Mouse (Mus musculus) gastrocnemius, postnatal 10 days (tissue): ENCODE data around the gene Nat10. TPM values are rescaled to one million over a fixed set of nuclear protein-coding genes. Genes with fewer than 3 reads are reported as not detected.
A peak's percentile ranks its signal among the peaks of the same experiment; 100 is the strongest.

Experiments used
- DNase-seq: peaks from one replicate; pipeline ENCODE4 v3.0.0; 2021; ENCODE audit warnings: mixed read lengths
- total RNA-seq, 2 experiments: library from RNA; stranded (reverse); gene quantifications; 2 replicates each; pipeline ENCODE4 v1.2.3; 2021

Nat10 gene
- total RNA-seq, 2 experiments from 2014 or later = 20.0 to 20.2 TPM

DNA sequence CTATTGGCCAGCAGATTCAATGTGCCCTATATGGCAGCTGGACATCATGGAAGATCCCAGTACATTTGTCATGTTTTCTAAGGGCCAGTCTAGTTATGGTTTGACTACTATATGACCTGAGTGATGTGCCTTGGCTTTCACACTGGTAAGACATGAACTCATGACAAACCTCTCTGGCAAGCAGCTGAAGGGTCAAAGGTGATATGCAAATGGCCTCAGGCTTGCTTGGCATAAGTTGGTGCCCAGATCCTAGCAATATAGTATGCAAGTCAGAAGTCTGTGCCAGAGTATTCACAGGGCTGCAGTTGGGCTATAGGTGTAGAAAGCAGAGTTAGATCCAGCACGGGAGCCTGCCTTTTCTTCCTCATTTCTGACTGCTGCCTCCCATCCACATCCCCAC is 69.8 kb downstream of the Nat10 start:
- DNase-seq = no peak

DNA sequence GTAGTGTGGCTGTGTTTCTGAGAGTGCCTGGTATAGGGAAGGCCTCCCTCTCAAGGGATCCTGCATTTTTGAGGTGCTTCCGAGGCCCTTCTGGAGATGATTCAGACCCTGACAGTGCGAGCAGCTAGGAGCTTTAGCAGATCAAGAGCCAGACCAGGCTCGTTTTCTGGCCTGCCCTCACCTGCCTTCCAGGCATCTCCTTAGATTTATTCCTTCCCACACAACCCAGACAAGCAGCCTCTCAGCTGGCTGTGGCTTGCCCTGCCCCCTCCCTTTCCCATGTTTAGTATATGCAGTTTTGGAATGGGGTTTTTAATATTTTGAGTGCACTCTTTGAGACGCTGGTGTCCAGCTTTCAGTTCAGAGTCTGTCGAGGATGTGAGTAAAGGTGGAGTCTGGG is 70.2 kb downstream of the Nat10 start:
- no peak for DNase-seq

DNA sequence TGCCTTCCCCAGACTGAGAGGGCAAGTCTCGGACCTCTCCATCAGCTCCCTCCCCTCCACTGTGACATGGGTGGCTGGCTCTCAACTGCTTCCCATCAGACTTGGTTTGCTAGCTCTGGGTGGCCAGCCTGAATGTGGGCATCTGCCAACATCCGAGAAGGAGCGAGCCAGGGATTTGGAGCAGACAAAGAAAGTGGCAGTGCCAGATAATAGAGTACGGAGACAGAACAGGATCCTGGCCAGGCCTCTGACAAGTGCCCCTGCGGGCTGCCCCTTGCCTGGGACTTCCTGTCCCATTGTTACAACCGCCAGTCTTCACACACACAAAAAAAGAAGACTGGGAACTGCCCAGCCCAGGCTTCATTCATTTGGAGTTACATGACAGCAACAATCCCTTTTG is 70.6 kb downstream of the Nat10 start:
- peak; percentile 23 for DNase-seq

DNA sequence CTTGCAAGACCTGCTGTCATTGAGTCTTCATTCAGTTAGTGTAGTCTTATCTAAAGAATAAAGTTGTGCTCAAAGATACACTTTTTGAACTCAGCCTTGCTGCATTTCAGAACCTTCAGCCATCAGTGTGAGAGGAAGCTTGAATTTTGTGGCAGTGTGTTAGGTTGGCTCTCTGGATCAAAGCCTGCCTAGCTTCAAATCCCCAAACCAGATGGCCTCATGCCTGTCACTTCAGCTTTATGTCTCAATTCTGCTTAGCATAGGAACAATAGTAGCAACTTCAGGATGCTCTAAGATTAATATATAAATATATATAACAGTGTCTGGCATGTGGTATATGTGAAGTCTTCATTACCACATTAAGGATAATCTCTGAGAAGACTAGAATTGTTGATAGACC is 73.2 kb downstream of the Nat10 start:
- no peak for DNase-seq

DNA sequence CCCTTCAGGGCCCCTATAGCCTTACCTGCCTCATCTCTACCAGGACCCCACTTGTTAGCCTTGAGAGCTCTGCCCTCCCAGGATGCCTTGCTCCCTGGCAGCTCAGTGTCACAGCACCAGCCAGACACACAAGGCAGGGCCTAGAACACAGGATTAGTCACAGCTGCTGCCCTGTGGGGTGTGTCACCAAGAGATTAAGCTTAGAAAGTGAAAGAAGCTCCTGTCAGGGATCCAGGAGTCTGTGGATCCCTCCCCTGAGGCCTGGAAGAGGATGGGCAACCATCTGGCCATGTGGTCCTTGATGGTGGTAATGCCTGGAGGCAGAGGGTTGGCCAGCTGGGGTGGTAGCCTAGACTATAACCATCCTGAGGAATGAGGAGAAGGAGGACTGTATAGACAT is 73.9 kb downstream of the Nat10 start:
- no peak for DNase-seq

DNA sequence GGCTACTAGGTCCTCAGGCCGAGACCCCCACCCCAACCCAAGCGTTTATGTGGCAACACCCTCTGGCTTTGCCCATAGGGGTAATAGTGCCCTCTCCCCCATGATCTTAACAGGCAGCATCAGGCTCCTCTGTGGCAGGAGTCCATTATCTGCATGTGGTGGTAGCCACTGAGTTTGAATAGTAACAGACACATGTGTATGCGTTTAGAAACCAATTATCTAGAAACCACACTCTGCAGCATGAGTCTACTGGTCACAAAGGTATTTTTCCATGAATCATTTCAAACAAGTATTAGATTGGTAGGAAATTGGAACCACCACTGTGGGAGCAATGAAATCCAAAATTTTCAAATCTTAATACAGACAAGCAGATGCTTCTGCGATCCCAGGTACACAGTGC is 75.5 kb downstream of the Nat10 start:
- DNase-seq = no peak

DNA sequence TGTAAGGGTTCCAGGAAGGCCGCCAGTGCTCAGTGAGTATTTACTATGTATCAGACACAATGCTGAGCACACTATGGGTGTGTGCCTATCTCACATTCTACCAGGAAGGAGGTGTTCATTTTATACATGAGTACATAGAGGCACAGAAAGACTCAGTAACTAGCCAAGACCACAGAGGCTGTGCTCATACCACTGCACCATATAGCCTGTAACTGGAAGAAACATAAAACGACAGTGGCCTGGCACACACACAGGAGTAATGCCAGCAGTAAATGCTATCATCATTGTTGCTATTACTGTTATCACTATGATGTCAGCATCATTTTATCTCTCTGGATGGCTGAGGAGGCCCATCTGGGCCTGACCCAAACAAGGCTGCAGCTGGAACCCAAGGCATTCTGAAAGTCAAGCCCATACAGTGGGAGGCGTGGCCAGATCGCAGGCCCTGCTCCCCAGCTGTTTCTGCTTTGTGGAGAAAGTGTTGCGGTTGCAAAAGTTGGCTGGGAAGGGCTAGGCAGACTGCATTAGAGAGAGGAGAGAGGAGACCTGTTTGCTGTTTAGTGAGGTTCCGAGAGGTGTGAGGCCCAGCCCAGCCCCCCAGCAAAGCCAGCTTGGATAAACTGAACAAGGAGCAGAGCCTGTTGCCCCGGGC is 76.0 kb downstream of the Nat10 start:
- DNase-seq = no peak

DNA sequence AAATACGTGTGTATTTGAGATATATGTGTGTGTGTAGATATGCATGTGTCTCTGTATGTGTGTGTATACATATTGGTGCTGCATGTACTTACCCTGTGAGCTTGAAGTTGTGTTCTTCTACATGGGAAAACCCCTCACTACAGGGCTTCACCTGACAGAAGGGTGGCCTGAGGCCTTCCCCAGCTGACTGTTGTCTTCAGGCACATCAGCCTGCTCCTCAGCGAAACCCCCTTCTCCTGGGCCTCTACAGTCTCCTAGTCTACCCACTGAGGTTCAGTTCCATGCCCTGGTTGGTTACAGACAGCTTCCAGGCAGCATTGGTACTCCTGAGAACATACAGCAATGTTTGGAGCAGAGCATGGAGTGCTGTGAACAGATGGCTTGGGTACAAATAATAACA is 76.6 kb downstream of the Nat10 start:
- DNase-seq = no peak

DNA sequence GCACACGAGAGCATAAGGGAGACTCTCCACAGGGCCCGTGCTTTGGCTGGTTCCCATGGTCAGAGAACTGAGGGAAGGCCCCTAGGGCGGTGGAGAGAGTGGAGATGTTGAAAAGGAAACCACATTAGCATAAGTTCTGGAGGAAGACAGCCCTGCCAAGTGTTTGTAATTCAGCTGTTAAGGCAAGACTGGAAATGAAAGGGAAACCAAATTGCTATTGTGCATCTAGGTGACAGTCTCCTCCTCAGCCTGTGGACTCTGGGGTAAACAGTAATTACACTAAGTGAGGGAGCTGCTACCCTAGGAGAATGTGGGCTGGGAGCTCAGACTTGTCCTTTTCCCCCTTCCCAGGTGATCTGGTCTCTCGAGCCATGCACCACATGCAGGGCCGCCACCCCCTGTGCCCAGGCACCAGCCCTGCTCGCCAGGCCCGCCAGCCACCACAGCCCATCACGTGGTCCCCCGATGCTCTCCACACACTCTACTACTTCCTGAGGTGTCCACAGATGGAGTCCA is 78.1 kb downstream of the Nat10 start:
- DNase-seq = no peak

DNA sequence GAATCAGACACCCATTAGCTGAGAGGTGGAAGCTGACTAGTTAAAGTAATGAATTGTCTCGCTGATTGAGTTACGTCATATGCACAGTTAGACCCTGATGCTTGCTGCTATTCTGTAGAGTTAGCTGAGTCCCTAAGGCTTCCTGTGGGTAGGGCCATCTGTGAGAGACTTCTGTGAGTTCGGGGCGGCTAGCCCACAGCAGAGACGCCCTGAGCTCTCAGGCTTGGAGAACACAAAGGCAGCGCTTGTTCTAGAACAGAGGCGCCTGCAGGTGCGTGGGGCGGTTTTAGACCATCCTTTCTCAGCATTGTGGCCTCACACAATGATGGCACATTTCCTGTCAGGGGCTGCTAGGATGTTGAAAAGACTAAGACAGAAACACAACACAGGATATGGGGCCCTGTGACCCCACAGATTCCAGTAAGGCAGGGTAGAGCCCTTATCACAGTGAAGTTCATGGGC is 78.8 kb downstream of the Nat10 start:
- DNase-seq = no peak

DNA sequence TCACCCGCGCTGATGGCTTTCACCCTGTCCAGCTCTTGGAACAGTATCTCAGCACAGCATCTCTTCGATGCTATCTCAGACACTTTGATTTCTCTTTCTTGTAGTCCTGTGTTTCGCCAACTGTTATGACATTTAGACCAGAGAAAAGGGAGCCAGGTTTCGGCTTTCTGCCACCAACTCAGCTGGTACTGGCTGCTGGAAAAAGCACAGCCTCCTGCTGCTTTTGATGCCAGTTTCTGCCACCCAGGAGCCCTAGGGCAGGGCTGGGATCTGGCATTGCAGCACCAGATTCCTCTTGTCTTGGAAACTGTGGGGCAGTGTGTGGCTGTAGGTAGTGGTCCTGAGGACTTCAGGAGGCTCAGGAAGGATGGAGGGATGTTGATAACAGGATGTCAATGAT is 79.9 kb downstream of the Nat10 start:
- DNase-seq = no peak

DNA sequence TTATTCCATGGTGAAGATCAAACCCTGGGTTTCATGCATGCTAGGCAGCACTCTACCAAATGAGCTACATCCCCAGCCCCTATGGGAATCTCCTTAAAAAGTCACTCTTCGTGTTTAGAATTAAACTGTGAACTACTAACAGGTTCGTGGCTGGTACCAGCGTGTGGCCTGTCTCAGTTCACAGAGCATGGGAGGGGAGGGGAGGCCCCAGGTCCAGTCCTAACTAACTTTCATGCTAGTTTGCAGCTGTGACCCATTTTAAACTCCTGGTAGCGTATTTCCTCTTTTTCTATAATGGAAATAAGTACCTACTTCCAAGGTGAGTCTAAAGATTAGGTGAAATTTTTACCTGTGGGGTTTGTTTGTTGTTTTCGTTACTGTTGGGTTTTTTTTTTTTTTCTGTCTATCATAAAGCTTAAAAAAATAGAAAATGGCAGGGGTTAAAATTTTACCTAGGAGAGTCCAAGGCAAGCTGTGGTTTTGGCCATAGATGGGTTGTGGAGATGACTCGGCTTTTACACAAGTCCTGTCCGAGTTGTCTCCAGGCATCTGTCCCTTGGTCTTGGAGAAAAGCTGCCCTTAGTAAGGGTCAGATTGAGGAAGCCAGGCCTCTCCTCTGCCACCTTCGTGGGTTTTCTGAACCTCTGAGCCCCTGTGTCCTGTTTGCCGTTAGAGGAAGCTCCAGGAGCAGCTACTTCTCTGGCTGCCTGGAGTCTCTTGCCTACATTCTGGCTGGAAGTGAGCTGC is 80.5 kb downstream of the Nat10 start:
- no peak for DNase-seq

DNA sequence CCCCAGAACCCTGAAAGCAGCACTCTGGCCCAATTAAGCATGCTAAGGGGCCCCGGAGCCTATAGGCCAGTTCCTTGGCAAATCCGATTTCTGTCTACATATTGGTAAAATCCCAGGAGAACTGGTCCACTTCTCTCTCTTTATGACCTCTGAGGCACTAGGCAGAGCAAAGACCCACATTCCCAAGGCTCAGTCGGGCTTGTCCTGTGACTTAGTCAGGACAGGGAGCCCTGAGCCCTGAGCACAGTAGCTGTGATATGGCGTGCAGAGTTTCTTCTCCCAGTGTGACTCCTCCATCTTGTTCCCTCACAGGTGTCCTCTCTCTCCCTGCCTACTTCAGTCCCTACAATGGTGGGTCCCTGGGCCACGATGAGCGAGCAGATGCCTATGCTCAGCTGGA is 82.6 kb downstream of the Nat10 start:
- DNase-seq = no peak

DNA sequence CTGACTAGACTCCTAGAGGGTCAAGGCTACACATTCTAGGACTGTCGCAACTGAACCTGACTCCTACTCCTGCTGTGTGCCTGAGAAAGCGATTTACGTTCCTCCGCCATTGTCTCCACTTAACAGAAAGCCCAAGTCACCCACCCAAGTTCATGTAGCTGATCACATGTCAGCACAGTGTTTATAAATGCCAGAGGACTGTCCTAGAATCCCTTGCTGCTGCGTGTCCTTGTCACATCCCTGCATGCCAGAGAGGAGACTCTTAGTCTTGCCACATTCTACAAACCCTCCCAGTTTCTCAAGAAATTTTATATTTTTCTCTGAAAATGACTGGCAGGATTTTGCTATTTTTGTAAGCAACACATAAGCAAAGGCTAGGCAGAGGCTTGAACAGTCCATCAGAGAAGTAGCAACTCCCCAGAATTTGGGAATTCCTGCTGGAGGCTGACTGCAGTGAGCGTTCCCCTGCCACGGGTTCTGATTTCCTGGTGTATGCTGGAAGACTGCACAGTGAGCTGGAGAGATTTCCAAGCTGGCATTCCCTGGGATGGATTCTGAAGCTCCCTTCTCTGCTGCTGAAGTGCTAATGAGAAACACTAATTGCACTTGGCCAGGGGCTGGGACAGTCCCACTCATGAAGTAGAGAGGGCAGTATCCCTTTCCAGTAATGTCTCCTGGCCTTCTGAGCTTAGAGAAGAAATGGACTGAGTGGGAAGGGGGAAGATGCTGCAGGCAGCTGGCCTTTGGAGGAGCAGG is 83.3 kb downstream of the Nat10 start:
- no peak for DNase-seq

DNA sequence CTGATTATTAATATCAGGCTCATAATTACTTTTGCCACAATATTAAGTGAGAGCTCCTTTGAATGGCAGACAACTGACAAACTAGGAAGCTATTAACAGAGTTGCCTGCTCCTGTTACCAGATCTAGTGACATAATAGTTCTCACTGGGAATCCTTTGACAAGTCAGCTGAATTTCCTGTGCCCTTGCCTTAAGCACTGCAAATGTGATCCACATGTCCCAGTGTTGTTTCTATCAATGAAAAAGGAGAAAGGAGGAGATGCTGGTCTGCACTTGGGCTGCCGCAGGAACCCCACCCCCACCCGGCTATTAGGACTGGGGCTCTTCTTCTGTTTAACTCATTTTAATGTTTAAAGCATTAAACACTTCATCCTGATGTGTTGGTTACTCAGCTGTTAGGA is 84.3 kb downstream of the Nat10 start:
- no peak for DNase-seq

DNA sequence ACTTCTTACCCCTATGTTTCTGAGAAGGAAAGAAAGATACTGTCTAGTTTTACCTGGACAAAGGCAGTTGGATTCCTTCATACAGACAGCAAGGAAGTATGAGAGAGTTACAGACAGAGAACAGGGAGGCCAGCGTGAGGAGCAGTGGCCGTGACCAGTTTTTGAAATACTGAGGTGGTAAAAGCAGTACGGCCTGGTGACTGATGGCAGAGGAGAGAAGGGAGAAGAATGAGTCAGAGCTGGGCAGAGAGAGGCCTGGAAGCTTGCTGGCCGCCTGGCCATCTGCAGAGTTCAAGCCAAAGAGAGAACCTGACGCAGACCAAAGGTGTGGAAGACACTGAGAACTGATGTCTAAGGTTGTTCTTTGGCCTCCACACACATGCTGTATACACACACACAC is 85.7 kb downstream of the Nat10 start:
- DNase-seq = no peak

DNA sequence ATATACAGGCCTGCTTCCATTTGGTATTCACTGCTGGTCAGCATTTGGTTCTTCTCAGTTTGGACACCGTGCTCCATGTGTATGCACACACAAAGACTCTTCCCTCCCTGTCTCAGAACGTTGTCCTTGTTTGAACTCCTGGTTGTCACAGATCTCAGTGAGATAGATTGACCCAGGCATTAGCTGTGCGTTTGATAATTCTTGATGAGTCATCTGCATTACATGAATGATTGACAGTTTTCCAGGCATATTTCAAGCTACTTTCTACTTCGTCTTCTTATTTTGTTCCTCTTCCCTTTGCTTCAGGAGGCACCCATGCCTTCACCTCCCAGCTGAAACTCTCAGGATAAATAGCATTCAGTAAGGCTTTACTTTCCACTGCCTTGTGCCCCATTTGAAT is 87.5 kb downstream of the Nat10 start:
- no peak for DNase-seq

DNA sequence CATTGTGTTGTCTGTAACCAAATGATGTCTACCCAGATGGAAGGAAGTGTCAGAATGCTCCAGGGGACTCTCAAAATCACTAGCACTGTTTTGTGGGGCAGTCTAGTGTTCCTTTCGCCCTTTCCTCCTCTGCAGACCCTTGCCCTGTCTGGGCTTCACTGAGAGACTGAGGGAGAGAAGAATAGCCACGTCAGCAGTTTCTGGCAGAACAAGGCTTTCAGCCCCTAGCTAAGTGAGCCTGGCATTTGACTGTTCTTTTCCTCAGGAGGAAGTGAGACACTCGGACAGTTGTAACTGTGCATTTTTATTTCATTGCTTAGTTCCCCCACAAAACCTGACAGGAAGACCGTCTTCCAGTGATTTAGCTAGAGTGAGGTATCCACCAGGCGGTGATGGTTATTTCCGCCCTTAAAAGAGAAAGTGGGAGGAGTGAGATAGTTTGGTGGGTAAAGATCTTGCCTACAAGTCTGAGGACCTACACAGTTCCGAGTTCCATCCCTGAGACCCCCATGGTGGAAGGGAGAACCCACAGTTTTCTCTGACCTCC is 88.4 kb downstream of the Nat10 start:
- no peak for DNase-seq
